Mouse (Mus musculus): ENCODE results near the gene Acox3.

Acox3 gene

GRCm38 (mm10) chr5:35582445-35583220 lies at the start of gene Acox3:
Gene Acox3 (plus strand): TSS chr5:35583040.
- WGBS = 1% methylated on average over 35 of the region's 35 CpGs

GRCm38 (mm10) chr5:35536271-35536670 lies 46.6 kb upstream of the Acox3 start:
- 70% methylated on average over 3 of the region's 3 CpGs for WGBS

- WGBS = 70% methylated on average over 1 of the region's 1 CpGs
These were observed 45.4 kb upstream of the Acox3 start for GRCm38 (mm10) chr5:35537474-35537873.

GRCm38 (mm10) chr5:35538022-35538421 lies 44.8 kb upstream of the Acox3 start:
- WGBS = 84% methylated on average over 3 of the region's 3 CpGs

GRCm38 (mm10) chr5:35539576-35539975 lies 43.3 kb upstream of the Acox3 start:
- WGBS = 49% methylated on average over 4 of the region's 4 CpGs

- 81% methylated on average over 5 of the region's 5 CpGs for WGBS
These were observed 42.3 kb upstream of the Acox3 start for GRCm38 (mm10) chr5:35540555-35540954.

GRCm38 (mm10) chr5:35541059-35541790 lies 41.6 kb upstream of the Acox3 start:
- WGBS = 74% methylated on average over 4 of the region's 4 CpGs

- WGBS = 51% methylated on average over 7 of the region's 7 CpGs
These were observed 30.7 kb upstream of the Acox3 start for GRCm38 (mm10) chr5:35551855-35552837.

- 81% methylated on average over 4 of the region's 4 CpGs for WGBS
These were observed 29.9 kb upstream of the Acox3 start for GRCm38 (mm10) chr5:35552838-35553539.

GRCm38 (mm10) chr5:35556393-35556792 lies 26.4 kb upstream of the Acox3 start:
- 91% methylated on average over 7 of the region's 7 CpGs for WGBS

GRCm38 (mm10) chr5:35557946-35558621 lies 24.8 kb upstream of the Acox3 start:
- 58% methylated on average over 13 of the region's 13 CpGs for WGBS

GRCm38 (mm10) chr5:35559447-35559846 lies 23.4 kb upstream of the Acox3 start:
- WGBS = 74% methylated on average over 8 of the region's 8 CpGs

- WGBS = 58% methylated on average over 2 of the region's 2 CpGs
These were observed 20.2 kb upstream of the Acox3 start for GRCm38 (mm10) chr5:35562616-35563015.

GRCm38 (mm10) chr5:35563449-35563848 lies 19.4 kb upstream of the Acox3 start:
- 0% methylated on average over 1 of the region's 1 CpGs for WGBS

GRCm38 (mm10) chr5:35565217-35565616 lies 17.6 kb upstream of the Acox3 start:
- 93% methylated on average over 9 of the region's 9 CpGs for WGBS

- 68% methylated on average over 4 of the region's 4 CpGs for WGBS
These were observed 16.2 kb upstream of the Acox3 start for GRCm38 (mm10) chr5:35566632-35567031.

GRCm38 (mm10) chr5:35571546-35571945 lies 11.3 kb upstream of the Acox3 start:
- WGBS = 87% methylated on average over 6 of the region's 6 CpGs

GRCm38 (mm10) chr5:35574653-35575599 lies 7.9 kb upstream of the Acox3 start, which contains the start of gene Trmt44:
Gene Trmt44 (minus strand): TSS chr5:35575070.
- WGBS = 3% methylated on average over 56 of the region's 56 CpGs

GRCm38 (mm10) chr5:35576409-35577020 lies 6.3 kb upstream of the Acox3 start:
- 92% methylated on average over 10 of the region's 10 CpGs for WGBS
